Mouse (Mus musculus): Measurements from ENCODE around the gene Cacna1c. TPM values are rescaled to one million over a fixed set of nuclear protein-coding genes. Genes with fewer than 3 reads are reported as not detected.

Cacna1c gene
- polyA plus RNA-seq, 1 experiment, result 1.0 TPM

- no peak overlapping the region for H3K27ac ChIP-seq (ENCODE audit: insufficient read depth, low read length)
- H3K4me1 ChIP-seq (ENCODE audit: control insufficient read depth, insufficient read depth, low read length), result no peaks in the 10 kb centered on the region
- no peaks in the 10 kb centered on the region for H3K27me3 ChIP-seq (ENCODE audit: control insufficient read depth, insufficient read depth, low read length, poor library complexity, severe bottlenecking)
- no peak overlapping the region for H3K9ac ChIP-seq (ENCODE audit: low read depth, poor library complexity, severe bottlenecking)
- H3K9me3 ChIP-seq (replicated peaks; ENCODE audit: control insufficient read depth, insufficient read depth, low read length, poor library complexity, severe bottlenecking), result no peaks in the 10 kb centered on the region
- no peak overlapping the region for H3K4me3 ChIP-seq (ENCODE audit: low read depth, low read length)
- TF ChIP-seq POLR2A (IDR thresholded peaks at IDR 0.05; ENCODE audit: insufficient read depth, low read length), result no peak
- no peak for TF ChIP-seq EP300 (IDR thresholded peaks at IDR 0.05; ENCODE audit: insufficient read depth, low read depth, low read length)
- TF ChIP-seq CTCF (IDR thresholded peaks at IDR 0.05; ENCODE audit: low read depth, low read length), result no peak
- no peaks in the 10 kb centered on the region for H3K36me3 ChIP-seq (ENCODE audit: control insufficient read depth, insufficient read depth, low read length, poor library complexity, severe bottlenecking)
Measured at GRCm38 (mm10) chr6:118713286-118713685, 482.9 kb downstream of the Cacna1c start.

- Histone ChIP-seq H3K4me1 (ENCODE audit: control insufficient read depth, insufficient read depth, low read length) (no peaks in the 10 kb centered on the region), H3K27ac (ENCODE audit: insufficient read depth, low read length) (no peak overlapping the region), H3K9me3 (replicated peaks; ENCODE audit: control insufficient read depth, insufficient read depth, low read length, poor library complexity, severe bottlenecking) (no peaks in the 10 kb centered on the region), H3K4me3 (ENCODE audit: low read depth, low read length) (no peak overlapping the region), H3K9ac (ENCODE audit: low read depth, poor library complexity, severe bottlenecking) (no peak overlapping the region), H3K36me3 (ENCODE audit: control insufficient read depth, insufficient read depth, low read length, poor library complexity, severe bottlenecking) (no peaks in the 10 kb centered on the region), H3K27me3 (ENCODE audit: control insufficient read depth, insufficient read depth, low read length, poor library complexity, severe bottlenecking) (no peaks in the 10 kb centered on the region)
- TF ChIP-seq CTCF (IDR thresholded peaks at IDR 0.05; ENCODE audit: low read depth, low read length) (no peak), EP300 (IDR thresholded peaks at IDR 0.05; ENCODE audit: insufficient read depth, low read depth, low read length) (no peak), POLR2A (IDR thresholded peaks at IDR 0.05; ENCODE audit: insufficient read depth, low read length) (no peak)
Measured at GRCm38 (mm10) chr6:118711677-118712322, 484.4 kb downstream of the Cacna1c start.

GRCm38 (mm10) chr6:118707066-118707465 lies 489.2 kb downstream of the Cacna1c start:
- H3K9me3 ChIP-seq (replicated peaks; ENCODE audit: control insufficient read depth, insufficient read depth, low read length, poor library complexity, severe bottlenecking), result no peaks in the 10 kb centered on the region
- no peaks in the 10 kb centered on the region for H3K4me1 ChIP-seq (ENCODE audit: control insufficient read depth, insufficient read depth, low read length)
- no peaks in the 10 kb centered on the region for H3K36me3 ChIP-seq (ENCODE audit: control insufficient read depth, insufficient read depth, low read length, poor library complexity, severe bottlenecking)
- TF ChIP-seq POLR2A (IDR thresholded peaks at IDR 0.05; ENCODE audit: insufficient read depth, low read length) (no peak), EP300 (IDR thresholded peaks at IDR 0.05; ENCODE audit: insufficient read depth, low read depth, low read length) (no peak), CTCF (IDR thresholded peaks at IDR 0.05; ENCODE audit: low read depth, low read length) (no peak)
- H3K27me3 ChIP-seq (ENCODE audit: control insufficient read depth, insufficient read depth, low read length, poor library complexity, severe bottlenecking), result no peaks in the 10 kb centered on the region
- no peak overlapping the region for H3K27ac ChIP-seq (ENCODE audit: insufficient read depth, low read length)
- no peak overlapping the region for H3K9ac ChIP-seq (ENCODE audit: low read depth, poor library complexity, severe bottlenecking)
- H3K4me3 ChIP-seq (ENCODE audit: low read depth, low read length), result no peak overlapping the region

GRCm38 (mm10) chr6:118705840-118706239 lies 490.4 kb downstream of the Cacna1c start:
- no peak for TF ChIP-seq EP300 (IDR thresholded peaks at IDR 0.05; ENCODE audit: insufficient read depth, low read depth, low read length)
- no peak for TF ChIP-seq POLR2A (IDR thresholded peaks at IDR 0.05; ENCODE audit: insufficient read depth, low read length)
- TF ChIP-seq CTCF (IDR thresholded peaks at IDR 0.05; ENCODE audit: low read depth, low read length), result no peak
- H3K4me1 ChIP-seq (ENCODE audit: control insufficient read depth, insufficient read depth, low read length), result no peaks in the 10 kb centered on the region
- H3K27ac ChIP-seq (ENCODE audit: insufficient read depth, low read length), result no peak overlapping the region
- no peak overlapping the region for H3K4me3 ChIP-seq (ENCODE audit: low read depth, low read length)
- H3K27me3 ChIP-seq (ENCODE audit: control insufficient read depth, insufficient read depth, low read length, poor library complexity, severe bottlenecking), result no peaks in the 10 kb centered on the region
- no peak overlapping the region for H3K9ac ChIP-seq (ENCODE audit: low read depth, poor library complexity, severe bottlenecking)
- H3K36me3 ChIP-seq (ENCODE audit: control insufficient read depth, insufficient read depth, low read length, poor library complexity, severe bottlenecking), result no peaks in the 10 kb centered on the region
- H3K9me3 ChIP-seq (replicated peaks; ENCODE audit: control insufficient read depth, insufficient read depth, low read length, poor library complexity, severe bottlenecking), result no peaks in the 10 kb centered on the region

- H3K4me3 ChIP-seq (ENCODE audit: low read depth, low read length), result no peak overlapping the region
- H3K9ac ChIP-seq (ENCODE audit: low read depth, poor library complexity, severe bottlenecking), result no peak overlapping the region
- no peak overlapping the region for H3K27ac ChIP-seq (ENCODE audit: insufficient read depth, low read length)
- no peaks in the 10 kb centered on the region for H3K27me3 ChIP-seq (ENCODE audit: control insufficient read depth, insufficient read depth, low read length, poor library complexity, severe bottlenecking)
- no peaks in the 10 kb centered on the region for H3K36me3 ChIP-seq (ENCODE audit: control insufficient read depth, insufficient read depth, low read length, poor library complexity, severe bottlenecking)
- no peaks in the 10 kb centered on the region for H3K9me3 ChIP-seq (replicated peaks; ENCODE audit: control insufficient read depth, insufficient read depth, low read length, poor library complexity, severe bottlenecking)
- TF ChIP-seq POLR2A (IDR thresholded peaks at IDR 0.05; ENCODE audit: insufficient read depth, low read length), result no peak
- H3K4me1 ChIP-seq (ENCODE audit: control insufficient read depth, insufficient read depth, low read length), result no peaks in the 10 kb centered on the region
Measured at GRCm38 (mm10) chr6:118694626-118695025, 501.6 kb downstream of the Cacna1c start.

- Histone ChIP-seq H3K27me3 (ENCODE audit: control insufficient read depth, insufficient read depth, low read length, poor library complexity, severe bottlenecking) (no peaks in the 10 kb centered on the region), H3K4me3 (ENCODE audit: low read depth, low read length) (no peak overlapping the region), H3K9ac (ENCODE audit: low read depth, poor library complexity, severe bottlenecking) (no peak overlapping the region), H3K36me3 (ENCODE audit: control insufficient read depth, insufficient read depth, low read length, poor library complexity, severe bottlenecking) (no peaks in the 10 kb centered on the region), H3K9me3 (replicated peaks; ENCODE audit: control insufficient read depth, insufficient read depth, low read length, poor library complexity, severe bottlenecking) (no peaks in the 10 kb centered on the region), H3K4me1 (ENCODE audit: control insufficient read depth, insufficient read depth, low read length) (no peaks in the 10 kb centered on the region), H3K27ac (ENCODE audit: insufficient read depth, low read length) (no peak overlapping the region)
- TF ChIP-seq POLR2A (IDR thresholded peaks at IDR 0.05; ENCODE audit: insufficient read depth, low read length) (no peak), CTCF (IDR thresholded peaks at IDR 0.05; ENCODE audit: low read depth, low read length) (no peak), EP300 (IDR thresholded peaks at IDR 0.05; ENCODE audit: insufficient read depth, low read depth, low read length) (no peak)
Measured at GRCm38 (mm10) chr6:118689447-118689846, 506.8 kb downstream of the Cacna1c start.

Measured in ES-Bruce4 (cell line).